ENCODE assay signal across 35 mouse cellular contexts in genomic region chr3:58247989-58248388, GRCm38 (mm10).
"Had no signal": no experiment of that assay in that cellular context is flagged by ENCODE, and none has a peak within 500 bp of the region (broad histone marks: within the 10 kb centered on the region; RNA-seq: fewer than 3 reads in every experiment).

No protein-coding gene starts in this region.

- H3K4me3 ChIP-seq: heart, embryonic 10.5 days; heart, embryonic 12.5 days; heart, embryonic 13.5 days; heart, embryonic 15.5 days; hindbrain, embryonic 10.5 days; hindbrain, embryonic 12.5 days; hindbrain, embryonic 13.5 days; hindbrain, embryonic 15.5 days; intestine, embryonic 15.5 days; kidney, embryonic 15.5 days; layer of hippocampus, adult 2 months; left cerebral cortex, adult 2 months had no signal

- H3K9me3 ChIP-seq: heart, embryonic 10.5 days; heart, embryonic 12.5 days; heart, embryonic 13.5 days; heart, embryonic 15.5 days; hindbrain, embryonic 10.5 days; hindbrain, embryonic 12.5 days; hindbrain, embryonic 13.5 days; hindbrain, embryonic 15.5 days; intestine, embryonic 15.5 days; kidney, embryonic 15.5 days had no signal

- H3K27ac ChIP-seq: heart, embryonic 10.5 days; heart, embryonic 13.5 days; heart, embryonic 15.5 days; hindbrain, embryonic 10.5 days; hindbrain, embryonic 12.5 days; hindbrain, embryonic 13.5 days; hindbrain, embryonic 14.5 days; hindbrain, embryonic 15.5 days; intestine, embryonic 15.5 days; kidney, embryonic 15.5 days; kidney, postnatal 0 days; layer of hippocampus, adult 2 months; left cerebral cortex, adult 2 months had no signal

- H3K27me3 ChIP-seq: heart, embryonic 12.5 days; heart, embryonic 13.5 days; heart, embryonic 15.5 days; hindbrain, embryonic 12.5 days; hindbrain, embryonic 13.5 days; hindbrain, embryonic 15.5 days; intestine, embryonic 15.5 days; kidney, embryonic 15.5 days had no signal

- H3K4me1 ChIP-seq: heart, embryonic 10.5 days; heart, embryonic 12.5 days; heart, embryonic 13.5 days; heart, embryonic 15.5 days; intestine, embryonic 15.5 days had no signal

- H3K4me2 ChIP-seq: heart, embryonic 11.5 days; heart, embryonic 12.5 days; heart, embryonic 13.5 days; heart, embryonic 15.5 days; hindbrain, embryonic 12.5 days; hindbrain, embryonic 13.5 days; hindbrain, embryonic 14.5 days; hindbrain, embryonic 15.5 days; intestine, embryonic 15.5 days; kidney, embryonic 15.5 days had no signal

- H3K36me3 ChIP-seq: heart, embryonic 10.5 days; heart, embryonic 12.5 days; heart, embryonic 13.5 days; heart, embryonic 15.5 days; hindbrain, embryonic 10.5 days; hindbrain, embryonic 12.5 days; hindbrain, embryonic 13.5 days; hindbrain, embryonic 15.5 days; intestine, embryonic 15.5 days; kidney, embryonic 15.5 days had no signal

- ATAC-seq: hindbrain, embryonic 16.5 days; inflammation-experienced regulatory T-cells, adult 6 months; intestine, embryonic 15.5 days; intestine, embryonic 16.5 days; intestine, postnatal 0 days had no signal

- DNase-seq: heart, postnatal 10 days; heart, postnatal 14 days; heart, postnatal 36 days; heart, postnatal 4 days; kidney, adult 11 months; kidney, adult 18-20 months; kidney, adult 2 months; kidney, adult 8-10 months; kidney, adult 9 months; kidney, postnatal 10 days; kidney, postnatal 14 days; kidney, postnatal 25 days; kidney, postnatal 36 days; kidney, postnatal 4 days; layer of hippocampus, adult 9-11 months; layer of hippocampus, postnatal 36 days had no signal

- H3K9ac ChIP-seq: heart, embryonic 12.5 days; heart, embryonic 13.5 days; heart, embryonic 15.5 days; hindbrain, embryonic 12.5 days; hindbrain, embryonic 13.5 days; hindbrain, embryonic 14.5 days; hindbrain, embryonic 15.5 days; intestine, embryonic 15.5 days; kidney, embryonic 15.5 days had no signal
